Mouse (Mus musculus): ENCODE data around the gene Mapkbp1.

Gene Mapkbp1

DNA sequence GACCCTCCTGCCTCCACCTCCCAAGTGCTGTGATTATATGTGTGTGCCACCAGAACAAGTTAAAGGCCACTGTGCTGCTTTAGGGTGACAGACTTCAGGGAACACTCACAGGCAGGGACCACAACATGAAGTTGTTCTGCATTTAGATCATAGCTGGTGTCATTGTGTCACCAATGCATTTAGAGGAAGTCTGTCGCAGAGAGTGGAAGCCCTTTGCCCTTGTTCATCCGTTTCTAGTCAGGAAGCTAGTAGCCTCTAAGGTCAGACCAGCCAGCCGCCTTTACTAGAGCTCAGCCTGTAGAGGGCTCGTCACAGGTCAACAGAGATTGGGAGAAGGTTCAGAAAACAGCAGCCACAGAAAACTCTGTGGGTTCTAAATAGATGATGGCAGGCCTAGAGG lies 36.2 kb downstream of the Mapkbp1 start:
- DNase-seq (ENCODE audit: low spot score in 2 of 2) = no peak

DNA sequence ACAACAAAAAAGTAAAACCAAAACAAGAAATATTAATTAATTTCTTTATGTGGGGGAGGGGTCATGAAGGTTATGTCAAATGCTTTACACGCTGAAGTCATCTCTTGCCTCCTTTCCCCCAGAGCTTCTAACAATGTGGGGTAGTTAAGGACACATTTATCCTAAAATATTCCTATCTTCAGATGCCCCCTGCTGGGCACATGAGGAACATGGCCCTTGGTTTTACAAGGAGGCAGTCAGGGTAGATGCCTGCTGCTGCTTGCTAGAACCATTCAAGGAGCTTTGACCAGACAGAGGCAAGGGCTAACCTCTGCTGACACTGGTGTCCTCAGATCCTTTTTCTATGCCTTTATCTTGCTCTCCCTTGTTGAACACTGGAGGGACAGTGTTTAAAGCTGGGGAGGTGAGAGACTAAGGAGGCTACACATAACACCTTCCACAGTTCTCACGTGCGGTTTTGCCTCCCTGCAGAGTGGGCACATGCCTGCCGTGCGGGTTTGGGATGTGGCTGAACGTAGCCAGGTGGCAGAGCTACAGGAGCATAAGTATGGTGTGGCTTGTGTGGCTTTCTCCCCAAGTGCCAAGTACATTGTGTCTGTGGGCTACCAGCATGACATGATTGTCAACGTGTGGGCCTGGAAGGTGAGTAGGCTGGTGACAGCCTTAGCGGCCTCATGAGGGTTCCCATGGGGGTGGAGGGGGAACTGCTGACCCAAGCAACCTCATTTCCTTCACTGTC lies 39.1 kb downstream of the Mapkbp1 start:
- peak; percentile 58 to 72 for DNase-seq (ENCODE audit: low spot score in 2 of 2)

DNA sequence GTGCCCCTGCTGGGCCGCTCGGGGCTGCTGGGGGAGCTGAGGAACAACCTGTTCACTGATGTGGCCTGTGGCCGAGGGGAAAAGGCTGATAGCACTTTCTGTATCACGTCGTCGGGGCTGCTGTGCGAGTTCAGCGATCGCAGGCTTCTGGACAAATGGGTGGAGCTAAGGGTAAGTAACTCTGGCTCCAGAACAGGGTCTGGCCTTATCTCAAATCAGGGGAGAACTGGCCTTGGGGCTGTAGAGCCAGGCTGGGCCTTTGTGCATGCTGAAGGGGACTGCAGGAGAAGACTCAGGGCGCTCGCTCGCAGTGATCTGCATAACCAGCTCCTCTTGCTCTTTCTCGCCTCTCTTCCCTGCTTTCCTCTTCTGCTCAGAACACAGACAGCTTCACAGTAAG lies 40.4 kb downstream of the Mapkbp1 start:
- no peak for DNase-seq (ENCODE audit: low spot score in 2 of 2)

DNA sequence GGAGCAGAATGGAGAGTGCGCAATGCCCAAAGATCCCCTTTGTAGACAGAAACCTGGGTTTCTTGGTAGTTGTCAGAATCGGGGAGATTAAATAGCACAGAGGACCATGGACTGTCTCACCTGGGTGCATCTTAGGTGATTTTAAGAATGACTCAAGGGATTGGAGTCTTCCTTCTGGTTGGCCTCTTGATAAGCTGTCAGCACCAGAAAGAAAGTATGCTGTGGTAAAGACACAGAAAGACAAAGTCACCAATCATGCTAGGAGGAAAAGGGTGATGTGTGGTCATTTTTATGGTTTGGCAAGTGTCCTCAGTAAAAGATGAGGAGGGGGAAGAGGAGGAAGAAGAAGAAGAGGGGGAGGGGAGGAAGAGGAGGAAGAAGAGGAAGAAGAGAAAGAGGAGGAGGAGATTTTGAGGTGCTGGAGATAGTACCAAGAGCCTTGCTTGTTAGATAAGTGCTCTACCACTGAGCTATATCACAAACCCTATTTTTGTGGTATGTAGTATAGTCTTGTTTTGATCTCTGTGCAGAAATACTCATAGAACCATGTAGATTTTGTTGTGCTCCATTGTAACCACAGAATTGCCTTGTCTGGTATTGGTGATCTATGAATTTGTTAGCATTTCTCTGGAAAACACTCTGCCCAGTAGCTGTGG lies 41.5 kb downstream of the Mapkbp1 start:
- no peak for DNase-seq (ENCODE audit: low spot score in 2 of 2)

DNA sequence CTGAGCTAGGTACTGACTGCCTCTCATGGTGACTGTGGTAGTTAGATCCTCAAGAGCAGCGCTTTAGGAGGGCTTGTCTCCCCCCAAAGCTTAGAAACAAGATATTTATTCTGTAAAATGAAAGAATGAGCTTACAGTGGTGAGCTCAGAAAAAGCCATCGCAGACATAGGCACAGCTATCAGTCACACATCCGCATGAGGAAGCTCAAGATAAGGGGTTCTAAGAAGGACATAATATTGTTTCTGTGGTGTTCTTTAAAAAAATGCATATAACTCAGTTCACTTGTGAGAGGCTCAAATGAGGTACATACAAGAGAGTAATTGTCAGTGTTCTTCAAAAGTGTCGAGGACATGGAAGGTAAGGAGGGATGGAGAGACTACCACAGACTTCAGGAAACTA lies 43.4 kb downstream of the Mapkbp1 start:
- no peak for DNase-seq (ENCODE audit: low spot score in 2 of 2)

DNA sequence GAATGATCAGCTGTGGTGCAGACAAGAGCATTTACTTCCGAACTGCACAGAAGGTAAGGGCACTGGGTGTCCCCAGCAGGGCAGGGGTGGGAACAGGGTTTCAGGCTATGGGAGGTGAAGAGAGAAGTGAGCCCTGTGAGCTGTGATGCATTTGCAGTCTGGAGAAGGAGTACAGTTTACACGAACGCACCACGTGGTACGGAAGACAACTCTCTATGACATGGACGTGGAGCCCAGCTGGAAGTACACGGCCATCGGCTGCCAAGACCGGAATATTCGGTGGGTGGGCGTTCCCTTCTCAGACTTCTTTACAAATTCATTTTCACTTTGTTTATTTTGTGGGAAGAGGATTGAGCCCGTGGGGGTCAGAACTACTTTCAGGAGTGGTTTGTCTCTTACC lies 45.1 kb downstream of the Mapkbp1 start:
- DNase-seq (ENCODE audit: low spot score in 2 of 2) = no peak

DNA sequence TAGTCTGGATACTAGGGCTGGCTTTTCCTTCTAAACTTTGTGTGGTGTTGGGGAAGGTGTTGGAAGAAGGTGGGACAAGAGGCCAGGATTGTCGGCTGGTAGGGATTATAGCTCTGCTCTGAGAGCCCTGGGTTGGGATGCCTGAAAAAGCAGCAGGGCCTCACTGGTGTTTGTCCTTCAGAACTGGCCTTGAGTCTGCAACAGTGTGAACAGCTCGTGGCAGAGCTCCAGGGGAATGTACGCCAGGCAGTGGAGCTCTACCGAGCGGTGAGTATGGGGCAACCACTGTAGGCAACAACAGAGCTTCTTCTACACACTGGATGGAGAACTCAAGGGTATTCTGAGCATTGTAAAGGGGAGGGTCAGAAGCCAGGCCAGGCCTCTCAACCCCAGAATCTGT lies 51.8 kb downstream of the Mapkbp1 start:
- DNase-seq (ENCODE audit: low spot score in 2 of 2) = no peak

DNA sequence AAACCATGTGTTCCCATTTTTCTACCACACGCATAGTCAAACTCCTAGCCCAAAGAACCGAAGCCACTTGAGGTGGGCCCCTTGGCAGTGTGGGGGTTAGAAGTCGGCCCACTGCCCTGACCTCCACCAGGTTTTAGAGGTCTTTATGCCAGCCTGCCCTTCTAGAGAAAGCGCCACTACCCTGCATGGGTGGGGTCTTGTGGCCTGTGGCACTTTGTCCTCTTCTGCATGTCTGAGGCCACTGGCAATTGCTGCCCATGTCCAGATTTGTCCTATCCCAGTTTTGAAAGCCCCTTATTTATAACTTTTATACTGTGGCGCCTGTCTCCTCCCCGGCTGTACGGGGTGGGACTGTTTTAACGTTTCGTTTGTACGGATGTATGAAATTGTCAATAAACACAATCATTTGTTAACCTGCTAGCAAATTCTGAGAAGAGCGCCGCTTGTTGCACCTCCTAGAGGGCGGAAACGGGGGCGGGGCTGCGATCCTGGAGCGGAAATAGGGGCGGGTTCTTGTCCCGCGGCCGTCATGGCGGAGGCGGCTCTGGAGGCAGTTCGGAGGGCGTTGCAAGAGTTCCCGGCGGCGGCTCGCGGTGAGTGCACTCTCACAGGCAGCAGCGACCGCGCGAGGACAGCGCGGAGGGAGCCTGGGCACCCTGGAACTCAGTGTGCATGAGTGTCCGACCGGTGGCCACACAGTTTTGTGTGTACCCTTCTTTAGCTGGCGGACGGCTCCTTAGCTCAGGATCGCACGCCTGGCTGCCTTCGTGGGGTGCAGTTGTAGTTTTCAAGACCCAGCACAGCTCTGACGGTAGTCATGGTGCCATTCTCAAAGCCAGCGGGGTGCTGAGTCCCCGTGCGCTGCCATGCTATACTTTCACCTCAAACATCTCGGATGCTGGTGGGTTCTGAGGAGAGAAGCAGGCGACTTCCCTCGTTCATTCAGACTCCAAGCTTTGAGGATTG lies 54.8 kb downstream of the Mapkbp1 start, which contains the start of the genes Jmjd7 and Gm28042:
TSS of gene Jmjd7 (plus strand) at position 500 of the 966 bp plus-strand sequence.
TSS of gene Gm28042 (plus strand) at position 510 of the 966 bp plus-strand sequence.
- peak; percentile 92 to 94 for DNase-seq (ENCODE audit: low spot score in 2 of 2)

DNA sequence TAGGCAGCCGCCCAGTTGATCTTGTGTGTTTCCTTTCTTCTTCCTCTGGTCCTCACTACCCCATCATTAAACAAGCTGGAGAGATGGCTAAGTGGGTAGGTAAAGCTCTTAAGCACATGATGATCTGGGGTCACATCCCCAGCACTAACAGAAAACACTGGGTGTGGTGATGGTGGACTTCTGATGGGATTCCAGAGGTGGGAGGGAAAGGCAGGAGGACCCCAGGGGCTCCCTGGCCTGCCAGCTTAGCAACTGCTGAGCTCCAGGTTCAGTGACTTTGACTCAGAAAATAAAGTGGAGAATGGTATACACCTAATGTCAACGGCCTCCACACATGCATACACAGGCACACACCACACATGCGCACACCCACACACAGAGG lies 55.4 kb downstream of the Mapkbp1 start:
- no peak for DNase-seq (ENCODE audit: low spot score in 2 of 2)

DNA sequence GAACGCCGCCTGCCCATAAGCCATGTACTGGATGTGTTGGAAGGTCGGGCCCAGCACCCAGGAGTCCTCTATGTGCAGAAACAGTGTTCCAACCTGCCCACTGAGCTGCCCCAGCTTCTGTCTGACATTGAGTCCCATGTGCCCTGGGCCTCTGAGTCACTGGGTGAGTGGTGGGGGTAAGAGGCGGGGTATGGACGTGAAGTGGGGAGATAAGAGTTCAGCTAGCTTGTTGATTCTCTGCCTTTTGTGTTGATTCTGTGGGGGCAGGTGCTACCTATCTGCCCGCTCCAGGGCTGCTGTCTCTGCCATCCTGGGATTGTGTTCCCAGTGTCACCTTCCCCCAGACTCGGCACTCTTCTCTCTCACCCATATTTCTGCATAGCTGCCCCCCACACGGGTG lies 57.9 kb downstream of the Mapkbp1 start:
- no peak for DNase-seq (ENCODE audit: low spot score in 2 of 2)

DNA sequence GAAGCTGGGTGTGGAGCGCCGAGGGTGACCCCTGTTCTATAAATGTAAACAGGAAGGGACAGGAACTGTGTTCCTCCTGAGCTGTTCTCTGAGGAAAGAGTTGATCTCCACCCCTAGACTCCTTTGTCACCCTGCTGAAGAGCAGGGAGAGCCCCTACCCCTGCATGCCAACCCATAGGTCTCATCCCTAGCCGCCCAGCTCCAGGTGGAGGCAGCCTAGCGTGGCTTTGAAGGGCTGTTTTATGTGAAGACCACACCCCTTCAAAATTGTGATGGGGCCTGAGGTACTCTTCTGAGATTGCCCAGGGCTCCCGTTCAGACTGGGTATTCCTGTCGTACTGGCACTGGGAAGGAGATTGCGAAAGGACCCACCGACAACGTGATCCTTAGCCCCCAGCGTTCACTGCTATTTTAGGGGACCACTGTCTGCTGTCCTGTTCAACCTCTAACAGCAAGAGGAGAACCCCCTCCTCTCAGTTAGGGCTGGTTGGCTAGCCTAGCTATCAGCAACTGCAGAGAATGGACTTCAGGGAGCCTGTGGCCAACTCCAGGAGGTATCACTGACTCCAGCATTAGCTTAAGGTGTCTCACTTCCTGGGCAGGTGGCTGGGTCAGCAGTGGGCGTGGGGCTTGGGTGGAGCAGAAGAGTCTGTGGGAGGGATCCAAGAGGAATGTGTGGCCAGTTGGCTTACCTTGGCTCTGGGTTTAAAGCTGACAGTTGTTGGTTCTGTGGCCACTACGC lies 60.4 kb downstream of the Mapkbp1 start, which contains the start of gene Pla2g4b:
TSS of gene Pla2g4b (plus strand) at position 692 of the 742 bp plus-strand sequence.
- DNase-seq (ENCODE audit: low spot score in 2 of 2) = no peak

DNA sequence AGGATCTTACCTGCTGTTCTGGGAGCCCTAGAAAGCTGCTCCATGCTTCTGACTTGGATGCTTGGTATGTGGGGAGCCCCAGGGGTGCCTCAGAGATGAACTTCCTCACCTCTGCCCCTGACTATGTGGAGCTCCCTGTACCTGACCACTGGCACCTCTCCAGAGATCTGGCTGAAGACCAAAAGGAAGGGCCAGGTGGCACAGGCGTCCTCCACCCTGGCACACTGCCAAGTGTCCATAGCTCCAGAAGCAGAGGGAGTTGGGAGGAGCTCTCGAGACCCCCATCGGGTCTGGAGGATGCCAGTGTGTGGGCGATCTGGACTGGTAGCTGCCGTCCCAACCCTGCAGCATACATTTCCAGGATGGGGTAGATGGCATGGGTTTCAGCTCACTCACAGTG lies 61.2 kb downstream of the Mapkbp1 start:
- DNase-seq (ENCODE audit: low spot score in 2 of 2) = no peak

DNA sequence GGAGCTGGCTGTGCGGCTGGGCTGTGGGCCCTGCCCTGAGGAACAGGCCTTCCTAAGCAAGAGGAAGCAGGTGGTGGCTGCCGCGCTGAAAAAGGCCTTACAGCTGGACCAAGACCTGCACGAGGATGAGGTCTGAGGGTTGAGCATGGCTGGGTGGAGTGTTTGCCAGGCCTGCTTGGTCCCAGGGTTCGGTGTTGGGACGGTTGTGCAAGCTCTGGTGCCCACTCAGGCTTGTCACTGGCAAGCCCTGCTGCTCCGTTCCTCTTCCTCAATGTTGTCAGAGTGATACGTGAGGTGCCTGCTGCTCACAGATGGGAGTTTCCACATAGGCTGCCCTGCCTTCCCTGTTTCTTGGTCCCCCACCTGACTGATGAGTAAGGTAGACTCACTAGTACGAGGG lies 65.2 kb downstream of the Mapkbp1 start:
- no peak for DNase-seq (ENCODE audit: low spot score in 2 of 2)

DNA sequence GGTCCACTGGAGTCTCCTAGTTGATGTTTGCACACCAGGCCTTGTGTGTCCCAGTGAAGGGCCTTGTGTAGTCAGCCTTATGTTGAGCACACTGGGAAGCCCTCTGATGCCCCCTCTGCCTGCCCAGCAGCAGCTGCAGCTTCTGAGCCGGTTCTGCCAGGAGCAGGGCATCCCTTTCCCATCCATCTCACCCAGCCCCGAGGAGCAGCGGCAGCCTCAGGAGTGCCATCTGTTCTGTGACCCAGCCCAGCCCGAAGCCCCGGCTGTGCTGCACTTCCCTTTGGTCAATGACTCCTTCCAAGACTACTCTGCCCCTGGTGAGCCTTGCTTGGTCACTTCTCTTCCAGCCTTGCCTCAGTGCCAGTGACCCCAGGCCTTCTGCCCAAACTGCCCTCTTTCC lies 68.5 kb downstream of the Mapkbp1 start:
- no peak for DNase-seq (ENCODE audit: low spot score in 2 of 2)

DNA sequence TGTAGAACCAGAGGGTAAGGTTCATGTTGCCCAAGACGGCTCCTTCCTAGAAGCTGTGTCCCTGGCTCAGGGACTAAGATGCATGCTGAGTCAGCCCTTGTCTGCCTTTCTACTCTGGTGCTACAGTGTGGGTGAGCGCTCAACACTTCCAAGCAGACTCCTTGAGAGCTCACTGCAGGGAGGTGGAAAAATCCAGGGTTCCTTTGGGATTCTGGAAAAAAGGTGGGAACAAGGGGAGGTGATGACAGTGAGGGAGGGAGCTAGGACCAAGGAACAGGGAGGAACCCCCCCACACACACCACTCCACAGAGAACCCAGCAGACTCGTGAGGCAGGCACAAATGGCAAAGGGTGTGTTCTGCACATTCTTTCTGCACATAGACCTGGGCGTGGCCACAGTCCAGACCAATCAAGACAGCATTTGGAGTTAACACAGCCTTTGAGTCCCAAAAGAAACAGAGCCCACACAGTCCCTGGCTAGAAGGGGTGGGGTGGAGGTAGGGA lies 71.7 kb downstream of the Mapkbp1 start:
- DNase-seq (ENCODE audit: low spot score in 2 of 2) = no peak

DNA sequence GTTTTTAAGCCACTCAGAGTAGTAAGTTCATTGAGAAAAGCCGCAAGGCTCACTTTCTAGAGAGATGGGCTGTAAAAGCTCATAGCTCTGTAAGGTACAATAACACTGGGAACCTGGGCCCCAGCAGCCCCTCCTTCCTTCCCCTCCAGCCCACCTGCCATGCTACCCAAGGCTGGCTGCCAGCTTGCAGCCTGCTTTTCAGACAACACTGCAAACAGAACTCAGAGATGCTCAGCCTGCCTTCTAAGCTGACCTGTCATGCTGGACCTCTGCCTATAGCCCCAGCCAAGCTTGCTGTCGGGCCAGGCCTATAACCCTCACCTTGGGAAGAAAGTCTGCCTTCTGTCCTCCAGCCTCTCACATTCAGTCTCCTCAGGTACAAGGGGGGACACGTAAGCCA lies 72.2 kb downstream of the Mapkbp1 start:
- DNase-seq (ENCODE audit: low spot score in 2 of 2) = no peak

DNA sequence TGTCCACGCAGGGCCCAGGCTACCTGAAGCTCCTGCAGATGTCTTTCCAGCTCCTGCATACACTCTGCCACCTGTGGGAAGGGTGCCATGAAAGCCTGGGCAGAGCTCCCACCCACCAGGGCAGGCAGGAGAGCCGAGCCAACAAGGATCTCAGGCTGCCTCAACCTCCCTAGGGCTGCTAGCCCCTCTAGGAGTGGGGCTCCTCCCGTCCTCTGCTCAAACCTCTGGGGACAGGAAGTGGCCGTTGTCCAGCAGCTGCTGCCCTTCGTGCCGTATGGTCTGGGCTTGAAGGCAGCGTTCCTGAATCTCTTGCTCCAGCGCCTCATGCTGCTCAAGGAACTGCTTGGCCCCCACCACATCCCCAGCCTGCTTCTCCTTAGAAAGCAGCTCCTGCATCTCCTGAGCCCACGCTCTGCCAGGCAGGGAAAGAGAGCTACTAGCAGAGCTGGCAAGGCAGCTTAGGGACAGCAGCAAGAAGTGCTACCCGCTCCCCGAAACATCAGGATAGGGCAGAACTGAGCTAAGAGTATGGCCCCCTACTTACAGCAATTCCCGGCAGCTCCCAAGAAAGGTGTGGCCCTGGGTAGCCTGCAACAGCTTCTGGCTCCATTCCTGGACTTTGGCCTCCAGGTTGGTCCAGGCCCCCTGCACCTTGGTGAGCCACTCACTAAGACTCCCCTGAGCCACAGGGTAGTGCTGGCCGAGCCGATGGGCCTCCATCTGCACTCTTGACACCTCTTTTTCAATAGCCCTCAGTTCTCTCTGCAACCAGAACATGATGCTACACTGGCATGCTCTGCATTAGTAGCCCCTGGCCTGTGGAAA lies 74.2 kb downstream of the Mapkbp1 start:
- DNase-seq (ENCODE audit: low spot score in 2 of 2) = peak in 1 of 2 experiments; percentile 62

DNA sequence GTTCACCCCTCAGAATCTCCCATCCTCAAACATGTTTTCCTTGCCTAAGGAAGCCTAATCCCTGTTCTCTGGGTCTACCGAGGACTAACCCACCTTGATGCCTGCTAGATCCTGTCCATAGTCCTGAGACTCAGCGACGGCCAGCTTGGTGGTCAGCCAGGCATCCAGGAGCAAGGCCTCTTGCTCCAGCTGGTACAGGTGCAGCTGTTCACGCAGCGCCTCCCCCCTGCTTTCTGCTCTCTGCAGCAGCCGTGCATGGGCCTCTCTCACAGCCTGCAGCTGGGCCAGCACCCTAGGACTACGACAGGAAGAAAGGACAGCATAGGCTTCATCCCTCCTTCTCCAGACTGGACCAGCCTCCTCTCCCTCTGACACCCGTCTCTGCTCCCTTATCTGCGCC lies 75.7 kb downstream of the Mapkbp1 start:
- DNase-seq (ENCODE audit: low spot score in 2 of 2) = no peak

DNA sequence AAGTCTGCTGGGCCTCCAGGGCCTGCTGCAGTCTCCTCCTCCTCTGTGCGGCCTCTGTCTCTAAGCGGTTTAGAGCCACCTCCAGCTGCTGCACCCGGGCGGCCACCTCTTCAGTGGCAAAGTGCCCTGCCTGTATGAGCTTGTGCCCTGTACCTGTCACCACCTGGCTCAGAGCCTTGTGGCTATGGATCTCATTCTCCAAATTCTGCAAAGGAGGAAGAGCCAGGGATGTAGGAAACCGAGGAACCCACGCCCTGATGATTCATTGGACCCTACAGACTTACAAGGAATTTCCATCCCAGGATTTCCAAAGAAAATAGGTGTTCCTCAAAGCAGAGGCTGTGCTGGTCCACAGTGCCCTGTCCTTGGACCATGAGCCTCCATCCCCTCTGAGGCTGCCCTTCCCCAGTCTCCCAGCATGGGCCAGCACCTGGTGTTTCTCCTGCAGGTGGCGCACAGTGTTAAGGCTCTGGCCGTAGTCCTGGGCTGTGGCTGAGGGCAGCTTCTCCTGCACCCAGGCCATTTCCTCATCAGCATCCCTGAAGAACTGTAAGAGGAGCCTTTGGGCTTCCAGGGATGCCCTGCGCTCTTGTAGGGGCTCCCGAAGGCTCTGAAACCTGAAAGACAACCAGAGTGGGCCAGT lies 77.3 kb downstream of the Mapkbp1 start:
- DNase-seq (ENCODE audit: low spot score in 2 of 2) = no peak

DNA sequence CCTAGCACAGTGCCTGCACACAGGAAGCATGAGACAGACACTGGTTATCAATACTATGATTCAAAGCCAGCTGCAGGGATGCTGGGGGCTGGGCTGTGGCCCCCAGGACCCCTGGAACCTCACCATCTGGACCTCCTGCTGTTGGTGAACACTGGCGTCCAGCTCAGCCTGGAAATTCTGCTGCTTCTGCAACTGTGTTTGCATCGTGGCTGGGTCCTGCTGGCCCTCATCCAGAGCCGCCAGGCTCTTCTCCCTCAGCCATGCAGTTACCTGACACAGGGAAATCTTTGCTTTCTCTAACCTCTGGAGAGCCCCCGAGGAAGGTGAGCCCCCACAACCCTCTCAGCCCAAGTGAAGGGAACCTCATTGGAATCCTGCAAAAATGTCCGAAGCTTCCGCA lies 78.9 kb downstream of the Mapkbp1 start:
- DNase-seq (ENCODE audit: low spot score in 2 of 2) = no peak

Data from right cerebral cortex, postnatal 10 days (tissue).